Mouse (Mus musculus) embryonic fibroblast, embryonic 13.5 days (primary cell): ENCODE data around the gene Mat2a.

Experiments used
- CTCF ChIP-seq: IDR thresholded peaks from 2 replicates; pipeline ENCODE4 v1.5.1; 2011; ENCODE audit warnings: mild to moderate bottlenecking, control low read depth, low read length, moderate library complexity, borderline replicate concordance; ENCODE audit not compliant: insufficient read depth
- POLR2A ChIP-seq: IDR thresholded peaks from 2 replicates; pipeline ENCODE4 v1.6.1; 2011; ENCODE audit warnings: low read depth, mild to moderate bottlenecking, control low read depth, low read length, moderate library complexity

DNA sequence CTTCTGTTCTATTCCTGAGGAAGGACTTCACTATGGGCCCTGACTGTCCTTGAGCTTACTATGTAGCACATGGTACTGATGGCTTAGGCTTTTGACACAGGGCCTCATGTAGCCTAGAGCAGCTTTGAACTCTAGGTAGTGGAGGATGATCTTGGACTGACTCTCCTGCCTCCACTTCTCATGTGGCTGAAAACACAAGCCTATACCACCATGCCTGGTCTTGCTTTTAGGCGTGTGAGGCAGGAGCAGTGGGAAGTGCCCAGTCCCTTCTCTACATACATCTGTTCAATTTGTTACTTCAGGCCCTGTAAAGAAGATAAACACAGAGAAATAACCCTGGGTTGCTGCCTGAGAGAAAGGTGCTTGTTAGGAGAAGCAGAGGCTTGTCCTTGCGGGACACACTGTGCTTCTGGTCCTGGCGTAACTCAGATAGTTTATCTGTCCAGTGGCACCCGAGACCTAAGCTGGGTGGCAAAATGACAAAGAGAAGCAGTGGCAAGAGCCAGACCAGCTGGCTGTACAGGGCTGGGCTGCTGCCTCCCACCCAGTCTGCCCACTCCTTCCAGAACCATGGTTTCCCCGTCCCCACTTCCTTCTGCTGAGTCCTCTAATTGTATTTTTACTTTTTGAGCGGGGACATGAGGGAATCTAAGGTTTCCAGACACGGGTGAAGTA, 14.9 kb upstream of the Mat2a start:
- no peak for TF ChIP-seq POLR2A
- no peak for TF ChIP-seq CTCF
